Mouse (Mus musculus): ENCODE measurements around the gene Plbd2. TPM values are rescaled to one million over a fixed set of nuclear protein-coding genes. Genes with fewer than 3 reads are reported as not detected.

The Plbd2 gene
- polyA plus RNA-seq, 1 experiment from 2014 or later = 44.1 TPM

GRCm38 (mm10) chr5:120492437-120492836 is 11.0 kb downstream of the Plbd2 start:
- Histone ChIP-seq H3K9ac (ENCODE audit: low read length) (no peak overlapping the region), H3K36me3 (ENCODE audit: control insufficient read depth, insufficient read depth) (peaks cover 16% of the 10 kb centered on the region; the same call in 1 of the 2 replicates), H3K4me3 (ENCODE audit: low read length) (no peak overlapping the region), H3K4me1 (ENCODE audit: control insufficient read depth, insufficient read depth, low read length) (peaks cover 7% of the 10 kb centered on the region; the same call in 1 of the 2 replicates), H3K9me3 (replicated peaks; ENCODE audit: control insufficient read depth, low read length) (no peaks in the 10 kb centered on the region), H3K4me2 (ENCODE audit: low read depth, low read length) (no peak overlapping the region), H3K27ac (ENCODE audit: low read length) (no peak overlapping the region), H3K27me3 (ENCODE audit: control insufficient read depth, insufficient read depth, low read length) (no peaks in the 10 kb centered on the region)
- 72% methylated on average over 11 of the region's 11 CpGs for WGBS
- no peak for ATAC-seq (replicated peaks; ENCODE audit: extremely low read depth, insufficient read depth, low FRiP score)

- peak overlapping the region; percentile 71 for H3K27ac ChIP-seq (ENCODE audit: low read length)
- peaks cover 7% of the 10 kb centered on the region; the same call in 1 of the 2 replicates for H3K4me1 ChIP-seq (ENCODE audit: control insufficient read depth, insufficient read depth, low read length)
- H3K4me2 ChIP-seq (ENCODE audit: low read depth, low read length) = no peak overlapping the region
- H3K36me3 ChIP-seq (ENCODE audit: control insufficient read depth, insufficient read depth) = peaks cover 23% of the 10 kb centered on the region
- H3K9me3 ChIP-seq (replicated peaks; ENCODE audit: control insufficient read depth, low read length) = no peaks in the 10 kb centered on the region
- peak; percentile 64 for ATAC-seq (replicated peaks; ENCODE audit: extremely low read depth, insufficient read depth, low FRiP score)
- no peaks in the 10 kb centered on the region for H3K27me3 ChIP-seq (ENCODE audit: control insufficient read depth, insufficient read depth, low read length)
- H3K4me3 ChIP-seq (ENCODE audit: low read length) = no peak overlapping the region
- 50% methylated on average over 8 of the region's 8 CpGs for WGBS
- H3K9ac ChIP-seq (ENCODE audit: low read length) = peak overlapping the region; percentile 34
These were observed 12.7 kb downstream of the Plbd2 start for GRCm38 (mm10) chr5:120490679-120491192.

- Histone ChIP-seq H3K36me3 (ENCODE audit: control insufficient read depth, insufficient read depth) (peaks cover 22% of the 10 kb centered on the region), H3K4me2 (ENCODE audit: low read depth, low read length) (no peak overlapping the region), H3K4me1 (ENCODE audit: control insufficient read depth, insufficient read depth, low read length) (peaks cover 7% of the 10 kb centered on the region; the same call in 1 of the 2 replicates), H3K9ac (ENCODE audit: low read length) (no peak overlapping the region), H3K4me3 (ENCODE audit: low read length) (no peak overlapping the region), H3K27ac (ENCODE audit: low read length) (no peak overlapping the region), H3K27me3 (ENCODE audit: control insufficient read depth, insufficient read depth, low read length) (no peaks in the 10 kb centered on the region), H3K9me3 (replicated peaks; ENCODE audit: control insufficient read depth, low read length) (no peaks in the 10 kb centered on the region)
- ATAC-seq (replicated peaks; ENCODE audit: extremely low read depth, insufficient read depth, low FRiP score) = no peak
- WGBS = 80% methylated on average over 8 of the region's 8 CpGs
These were observed 15.6 kb downstream of the Plbd2 start for GRCm38 (mm10) chr5:120487844-120488243.

- no peak; the same call in 1 of the 2 replicates for ATAC-seq (replicated peaks; ENCODE audit: extremely low read depth, insufficient read depth, low FRiP score)
These were observed 20.0 kb downstream of the Plbd2 start for GRCm38 (mm10) chr5:120483399-120483798.

GRCm38 (mm10) chr5:120481205-120481604 is 22.2 kb downstream of the Plbd2 start:
- no peak for ATAC-seq (replicated peaks; ENCODE audit: extremely low read depth, insufficient read depth, low FRiP score)

More at GRCm38 (mm10) chr5:120483399-120483798, 20.0 kb downstream of the Plbd2 start:
- Histone ChIP-seq H3K9me3 (replicated peaks; ENCODE audit: control insufficient read depth, low read length) (no peaks in the 10 kb centered on the region), H3K36me3 (ENCODE audit: control insufficient read depth, insufficient read depth) (peaks cover 15% of the 10 kb centered on the region), H3K4me1 (ENCODE audit: control insufficient read depth, insufficient read depth, low read length) (no peaks in the 10 kb centered on the region), H3K9ac (ENCODE audit: low read length) (no peak overlapping the region), H3K27me3 (ENCODE audit: control insufficient read depth, insufficient read depth, low read length) (no peaks in the 10 kb centered on the region), H3K4me2 (ENCODE audit: low read depth, low read length) (no peak overlapping the region), H3K4me3 (ENCODE audit: low read length) (no peak overlapping the region), H3K27ac (ENCODE audit: low read length) (no peak overlapping the region)
- 73% methylated on average over 19 of the region's 19 CpGs for WGBS

GRCm38 (mm10) chr5:120479538-120479937 is 23.9 kb downstream of the Plbd2 start:
- peaks cover 9% of the 10 kb centered on the region for H3K27me3 ChIP-seq (ENCODE audit: control insufficient read depth, insufficient read depth, low read length)
- peaks cover 4% of the 10 kb centered on the region; the same call in 1 of the 2 replicates for H3K4me1 ChIP-seq (ENCODE audit: control insufficient read depth, insufficient read depth, low read length)
- no peak for ATAC-seq (replicated peaks; ENCODE audit: extremely low read depth, insufficient read depth, low FRiP score)
- no peaks in the 10 kb centered on the region for H3K36me3 ChIP-seq (ENCODE audit: control insufficient read depth, insufficient read depth)
- H3K4me2 ChIP-seq (ENCODE audit: low read depth, low read length) = no peak overlapping the region
- 66% methylated on average over 4 of the region's 4 CpGs for WGBS
- H3K9ac ChIP-seq (ENCODE audit: low read length) = no peak overlapping the region
- no peaks in the 10 kb centered on the region for H3K9me3 ChIP-seq (replicated peaks; ENCODE audit: control insufficient read depth, low read length)
- H3K27ac ChIP-seq (ENCODE audit: low read length) = no peak overlapping the region
- H3K4me3 ChIP-seq (ENCODE audit: low read length) = no peak overlapping the region

More at GRCm38 (mm10) chr5:120481205-120481604, 22.2 kb downstream of the Plbd2 start:
- 60% methylated on average over 9 of the region's 9 CpGs for WGBS
- Histone ChIP-seq H3K27ac (ENCODE audit: low read length) (no peak overlapping the region), H3K4me2 (ENCODE audit: low read depth, low read length) (no peak overlapping the region), H3K9me3 (replicated peaks; ENCODE audit: control insufficient read depth, low read length) (no peaks in the 10 kb centered on the region), H3K4me1 (ENCODE audit: control insufficient read depth, insufficient read depth, low read length) (peaks cover 1% of the 10 kb centered on the region; the same call in 1 of the 2 replicates), H3K9ac (ENCODE audit: low read length) (no peak overlapping the region), H3K27me3 (ENCODE audit: control insufficient read depth, insufficient read depth, low read length) (peaks cover 9% of the 10 kb centered on the region), H3K4me3 (ENCODE audit: low read length) (no peak overlapping the region), H3K36me3 (ENCODE audit: control insufficient read depth, insufficient read depth) (peaks cover 6% of the 10 kb centered on the region)

GRCm38 (mm10) chr5:120477993-120478392 is 25.4 kb downstream of the Plbd2 start:
- no peak overlapping the region for H3K27ac ChIP-seq (ENCODE audit: low read length)
- no peaks in the 10 kb centered on the region for H3K36me3 ChIP-seq (ENCODE audit: control insufficient read depth, insufficient read depth)
- WGBS = 84% methylated on average over 5 of the region's 5 CpGs
- ATAC-seq (replicated peaks; ENCODE audit: extremely low read depth, insufficient read depth, low FRiP score) = no peak
- no peaks in the 10 kb centered on the region for H3K9me3 ChIP-seq (replicated peaks; ENCODE audit: control insufficient read depth, low read length)
- no peak overlapping the region for H3K4me2 ChIP-seq (ENCODE audit: low read depth, low read length)
- H3K4me3 ChIP-seq (ENCODE audit: low read length) = no peak overlapping the region
- peaks cover 4% of the 10 kb centered on the region; the same call in 1 of the 2 replicates for H3K4me1 ChIP-seq (ENCODE audit: control insufficient read depth, insufficient read depth, low read length)
- H3K9ac ChIP-seq (ENCODE audit: low read length) = no peak overlapping the region
- H3K27me3 ChIP-seq (ENCODE audit: control insufficient read depth, insufficient read depth, low read length) = peaks cover 9% of the 10 kb centered on the region

- Histone ChIP-seq H3K36me3 (ENCODE audit: control insufficient read depth, insufficient read depth) (no peaks in the 10 kb centered on the region), H3K9ac (ENCODE audit: low read length) (no peak within 1 kb of the TSS), H3K4me2 (ENCODE audit: low read depth, low read length) (peak within 1 kb of the TSS; percentile 42), H3K4me1 (ENCODE audit: control insufficient read depth, insufficient read depth, low read length) (peaks cover 4% of the 10 kb centered on the region; the same call in 1 of the 2 replicates), H3K9me3 (replicated peaks; ENCODE audit: control insufficient read depth, low read length) (no peaks in the 10 kb centered on the region), H3K27me3 (ENCODE audit: control insufficient read depth, insufficient read depth, low read length) (peaks cover 9% of the 10 kb centered on the region), H3K27ac (ENCODE audit: low read length) (no peak within 1 kb of the TSS), H3K4me3 (ENCODE audit: low read length) (no peak within 1 kb of the TSS)
- ATAC-seq (replicated peaks; ENCODE audit: extremely low read depth, insufficient read depth, low FRiP score) = peak; percentile 56; the same call in 1 of the 2 replicates
- 9% methylated on average over 13 of the region's 13 CpGs for WGBS
These were observed 27.1 kb downstream of the Plbd2 start, which contains the start of gene Sds for GRCm38 (mm10) chr5:120476296-120476695. Gene Sds, plus strand, starts transcription at chr5:120476526.

GRCm38 (mm10) chr5:120475861-120476260 is 27.6 kb downstream of the Plbd2 start:
- H3K27me3 ChIP-seq (ENCODE audit: control insufficient read depth, insufficient read depth, low read length) = peaks cover 9% of the 10 kb centered on the region
- 53% methylated on average over 8 of the region's 8 CpGs for WGBS
- no peak overlapping the region for H3K4me3 ChIP-seq (ENCODE audit: low read length)
- no peaks in the 10 kb centered on the region for H3K36me3 ChIP-seq (ENCODE audit: control insufficient read depth, insufficient read depth)
- no peak overlapping the region for H3K9ac ChIP-seq (ENCODE audit: low read length)
- H3K4me2 ChIP-seq (ENCODE audit: low read depth, low read length) = peak overlapping the region; percentile 42
- 0 out of 2 replicates have a peak, but pooled peaks have one; percentile 15 for ATAC-seq (replicated peaks; ENCODE audit: extremely low read depth, insufficient read depth, low FRiP score)
- no peak overlapping the region for H3K27ac ChIP-seq (ENCODE audit: low read length)
- H3K4me1 ChIP-seq (ENCODE audit: control insufficient read depth, insufficient read depth, low read length) = peaks cover 4% of the 10 kb centered on the region; the same call in 1 of the 2 replicates
- no peaks in the 10 kb centered on the region for H3K9me3 ChIP-seq (replicated peaks; ENCODE audit: control insufficient read depth, low read length)
